Mouse (Mus musculus) granulocyte monocyte progenitor cell, adult 5-6 weeks (primary cell): Measurements from ENCODE around the gene Alad. TPM values are rescaled to one million over a fixed set of nuclear protein-coding genes. Genes with fewer than 3 reads are reported as not detected.
A peak's percentile ranks its signal among the peaks of the same experiment; 100 is the strongest.
"Not testable (repeated sequence)": the region's sequence is repeated elsewhere in the genome, so short reads cannot be mapped to it uniquely, and the experiment has no call there.

Source experiments
- ATAC-seq: replicated peaks from 2 replicates; pipeline ENCODE4 v1.8.0; 2016; ENCODE audit warnings: mild to moderate bottlenecking, moderate TSS enrichment, inconsistent platforms; ENCODE audit not compliant: poor library complexity, severe bottlenecking
- total RNA-seq, 2 experiments: library from RNA; stranded (forward) in 1 of 2; stranded (reverse) in 1 of 2; fragments of 200-712, 200-1000 nt in 1 of 2; fragments of >200 nt in 1 of 2; fragmentation: Nextera tagmentation in 1 of 2; gene quantifications; 2 replicates each; pipeline ENCODE4 v1.2.3; 2014 to 2017

Alad gene
- total RNA-seq, 2 experiments from 2014 or later: 14.8 to 25.4 TPM

DNA sequence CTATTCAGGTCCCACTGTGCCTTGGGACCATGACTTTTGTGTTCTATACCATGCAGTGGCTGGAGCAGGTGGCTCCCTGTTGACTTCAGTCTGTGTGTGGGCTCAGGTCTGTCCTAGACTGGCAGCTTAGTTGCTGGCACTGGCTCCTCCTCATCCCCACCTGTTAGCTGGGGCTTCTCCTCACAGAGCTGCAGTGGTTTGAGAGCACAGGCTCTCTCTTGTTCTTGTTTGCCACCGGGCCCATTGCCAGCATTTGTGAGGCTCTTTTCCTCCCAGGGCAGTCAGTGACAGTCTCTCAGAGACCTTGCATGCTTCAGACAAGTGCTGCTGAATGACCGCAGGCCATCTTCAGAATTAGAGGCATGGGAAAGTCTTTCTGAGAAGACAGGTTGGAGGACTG is 27.0 kb downstream of the Alad start:
- no peak for ATAC-seq

GRCm38 (mm10) chr4:62487914-62488313 is 31.8 kb downstream of the Alad start:
- no peak for ATAC-seq

DNA sequence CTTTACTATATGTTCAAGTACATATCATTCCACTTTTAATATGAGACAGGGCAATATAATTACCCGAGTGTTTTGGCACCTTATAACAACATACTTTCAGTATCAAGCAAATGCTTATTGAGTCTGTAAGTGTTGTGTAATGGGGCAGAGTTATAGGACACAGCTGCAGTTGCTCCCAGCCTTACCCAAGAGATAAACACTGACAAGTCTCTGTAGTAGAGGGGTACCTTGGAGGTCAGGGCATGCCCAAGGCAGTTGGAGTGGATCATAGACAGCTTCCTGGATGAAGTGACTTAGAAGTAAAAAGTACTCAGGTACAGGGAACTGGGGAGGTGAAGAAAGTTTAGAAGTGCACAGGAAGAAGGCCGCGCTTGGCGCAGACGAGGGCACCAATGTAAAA is 32.5 kb downstream of the Alad start:
- no peak for ATAC-seq

- ATAC-seq: no peak
These were observed 33.5 kb downstream of the Alad start for GRCm38 (mm10) chr4:62486162-62486696.

DNA sequence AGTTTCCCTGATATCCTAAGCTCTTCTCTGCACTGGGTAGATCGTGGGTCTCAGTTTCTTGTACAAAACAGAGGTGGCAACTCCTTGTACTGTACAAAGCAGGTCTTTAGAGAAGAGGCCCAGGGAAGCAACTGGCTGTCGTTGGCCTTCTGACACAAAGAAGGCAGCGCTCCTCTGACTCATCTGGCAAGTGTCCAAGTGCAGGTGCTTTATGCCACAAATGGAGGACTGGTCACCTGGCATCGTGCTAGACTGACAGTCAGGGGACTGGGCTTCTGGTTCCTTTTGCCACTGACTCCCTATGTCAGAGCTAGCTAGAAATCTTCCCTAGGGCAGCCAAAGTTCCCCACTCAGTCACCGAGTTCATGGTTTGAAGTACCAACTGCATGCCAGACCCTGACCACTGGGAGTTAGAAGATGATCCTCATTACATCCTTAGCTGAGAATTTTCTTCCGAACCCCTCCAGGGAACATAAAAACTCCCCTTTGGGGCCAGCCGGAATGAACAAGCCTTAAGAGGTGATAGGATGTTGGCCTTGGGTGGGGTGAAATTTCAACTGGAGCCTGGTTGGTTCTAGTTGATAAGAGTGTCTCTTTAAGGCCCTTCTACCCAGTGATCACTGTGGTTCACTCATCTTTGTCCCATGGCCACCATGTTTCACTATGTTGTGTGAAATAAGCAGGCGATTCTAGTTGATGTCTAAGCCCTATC is 34.1 kb downstream of the Alad start:
- no peak for ATAC-seq

DNA sequence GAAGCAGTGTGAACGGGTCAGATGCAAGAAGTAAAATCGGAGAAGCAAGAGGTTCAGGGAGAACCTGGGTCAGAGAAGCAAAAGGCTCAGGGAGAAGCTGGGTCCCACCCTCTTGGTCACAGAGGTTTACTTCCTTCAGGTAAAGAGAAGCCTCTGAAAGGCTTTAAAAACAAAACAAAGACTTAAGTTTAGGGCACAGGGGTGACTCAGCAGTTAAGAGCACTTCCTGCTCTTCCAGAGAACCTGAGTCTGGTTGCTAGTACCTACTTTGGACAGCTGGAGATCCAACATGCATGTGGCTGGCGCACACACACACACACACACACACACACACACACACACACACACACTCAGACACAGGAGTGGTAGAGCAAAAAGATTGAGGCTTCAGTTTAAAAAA is 34.8 kb downstream of the Alad start:
- ATAC-seq: 0 out of 2 replicates have a peak, but pooled peaks have one; percentile 13

DNA sequence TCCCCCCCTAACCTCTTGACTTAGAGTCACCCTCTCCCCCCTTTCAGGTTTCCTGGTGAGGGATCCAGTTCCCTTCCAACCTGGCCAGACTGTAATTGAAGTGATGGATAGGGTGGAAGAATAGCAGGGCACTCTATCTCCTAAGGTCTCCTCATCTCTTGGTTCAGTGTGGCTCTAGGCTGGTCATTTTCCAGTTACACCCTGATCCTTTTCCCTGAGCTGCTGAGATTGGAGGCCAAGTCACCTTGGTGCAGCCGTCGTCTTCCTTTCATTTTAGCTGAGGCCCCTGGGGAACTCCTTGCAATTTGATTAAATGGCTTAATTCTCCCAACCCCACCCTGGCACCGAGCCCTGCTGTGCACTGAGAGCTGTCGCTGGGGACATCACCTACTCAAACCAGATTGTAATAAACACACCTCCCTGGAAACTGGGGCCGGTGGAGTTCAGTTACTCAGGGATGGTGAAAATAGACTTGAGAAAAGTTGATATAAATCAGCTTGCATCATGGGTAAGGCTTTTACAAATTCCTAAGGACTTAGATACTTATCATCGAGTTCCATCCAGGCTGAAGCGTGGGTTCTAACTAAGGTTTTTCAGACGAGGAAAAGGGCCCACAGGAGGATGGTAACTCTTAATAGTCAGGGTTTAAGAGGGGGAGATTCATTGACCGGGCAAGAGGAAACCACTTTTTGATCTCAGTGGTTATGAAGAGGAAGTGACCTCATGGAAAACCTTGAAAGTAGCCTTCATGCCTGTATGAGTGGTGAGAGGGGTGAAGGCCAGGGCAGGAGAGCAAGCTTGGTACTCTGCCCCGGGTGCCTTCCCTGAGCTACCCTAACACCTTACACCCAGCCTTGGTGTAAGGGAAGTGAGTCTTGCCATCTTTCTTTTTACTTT is 38.8 kb downstream of the Alad start:
- peak; percentile 78 for ATAC-seq

DNA sequence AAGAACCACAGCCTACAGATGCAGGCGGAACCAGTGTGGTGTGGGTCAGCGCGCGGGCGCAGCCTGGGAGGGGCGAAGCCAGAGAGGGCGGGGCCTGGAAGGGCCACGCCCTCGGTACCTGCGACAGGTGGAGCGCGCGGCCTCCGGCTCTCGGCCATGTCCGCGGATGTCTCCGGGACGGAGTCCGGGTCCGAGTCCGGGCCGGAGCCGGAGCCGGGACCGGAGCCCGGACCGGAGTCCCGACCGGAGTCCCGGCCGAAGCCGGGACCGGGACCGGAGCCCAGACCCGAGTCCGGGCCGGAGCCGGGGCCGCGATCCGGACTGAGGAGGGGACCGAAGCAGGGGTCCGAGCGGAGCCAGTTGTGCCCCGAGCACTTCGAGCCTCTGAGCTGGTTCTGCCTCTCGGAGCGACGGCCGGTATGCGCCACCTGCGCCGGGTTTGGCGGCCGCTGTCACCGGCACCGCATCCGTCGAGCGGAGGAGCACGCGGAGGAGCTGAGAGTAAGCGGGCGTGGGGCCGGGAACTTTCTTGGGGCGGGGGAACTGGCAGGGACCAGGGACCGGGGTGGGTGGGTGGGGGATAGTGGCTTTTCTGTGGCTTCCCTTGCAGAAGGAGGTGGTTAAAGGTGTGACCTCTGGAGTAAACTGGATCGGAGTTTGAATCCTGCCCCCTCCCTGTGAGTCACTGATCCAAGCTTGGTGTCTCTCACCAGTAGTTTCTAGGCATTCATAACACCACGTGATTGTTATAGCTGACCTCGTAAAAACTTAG is 39.6 kb downstream of the Alad start, which contains the start of gene Bspry:
Gene Bspry, plus strand, starts transcription at position 117 of the 772 bp plus-strand sequence.
- ATAC-seq: peak; percentile 47

- not testable (repeated sequence) for ATAC-seq
These were observed 40.2 kb downstream of the Alad start for GRCm38 (mm10) chr4:62479593-62479936.

GRCm38 (mm10) chr4:62477542-62478244 is 42.0 kb downstream of the Alad start:
- ATAC-seq: no peak

- no peak for ATAC-seq
These were observed 43.9 kb downstream of the Alad start for GRCm38 (mm10) chr4:62475793-62476192.

GRCm38 (mm10) chr4:62475131-62475530 is 44.6 kb downstream of the Alad start:
- no peak for ATAC-seq

DNA sequence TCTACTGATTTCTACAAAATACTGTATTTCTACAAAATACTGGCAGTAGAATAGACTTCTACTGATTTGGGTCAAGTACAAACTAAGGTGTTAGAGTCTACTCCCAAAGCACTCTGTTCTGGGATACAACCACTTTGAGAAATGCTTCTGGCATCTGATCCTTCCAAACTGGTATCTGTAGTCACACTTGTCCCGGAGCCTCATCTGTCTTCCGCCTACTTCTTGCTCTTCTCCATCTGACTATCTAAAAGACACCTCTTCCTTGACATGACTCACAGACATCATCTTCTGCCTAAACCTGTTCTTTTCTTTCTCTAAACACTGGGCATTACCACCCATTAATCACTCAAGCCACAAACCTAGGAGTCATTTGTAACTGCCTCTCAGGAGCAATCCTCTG is 47.6 kb downstream of the Alad start:
- no peak for ATAC-seq

- peak; percentile 100 for ATAC-seq
These were observed 49.1 kb downstream of the Alad start, which contains the start of gene Wdr31 for GRCm38 (mm10) chr4:62470598-62471051. Gene Wdr31 (minus strand): TSS chr4:62470896.

DNA sequence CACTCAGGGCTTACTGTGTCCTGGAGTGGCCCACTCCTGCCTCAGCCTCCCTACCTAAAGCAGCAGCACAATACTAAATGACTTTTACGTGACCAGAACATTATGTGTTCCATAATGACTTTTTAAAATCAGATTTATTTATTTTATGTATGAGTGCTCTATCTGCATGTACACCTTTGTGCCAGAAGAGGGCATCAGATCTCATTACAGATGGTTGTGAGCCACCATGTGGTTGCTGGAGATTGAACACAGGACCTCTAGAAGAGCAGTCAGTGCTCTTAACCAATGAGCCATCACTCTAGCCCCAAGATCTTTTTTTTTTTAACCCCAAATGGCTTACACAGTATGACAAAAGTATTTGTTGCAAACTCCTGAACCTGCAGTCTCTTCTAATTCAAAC is 51.6 kb downstream of the Alad start:
- ATAC-seq: no peak

DNA sequence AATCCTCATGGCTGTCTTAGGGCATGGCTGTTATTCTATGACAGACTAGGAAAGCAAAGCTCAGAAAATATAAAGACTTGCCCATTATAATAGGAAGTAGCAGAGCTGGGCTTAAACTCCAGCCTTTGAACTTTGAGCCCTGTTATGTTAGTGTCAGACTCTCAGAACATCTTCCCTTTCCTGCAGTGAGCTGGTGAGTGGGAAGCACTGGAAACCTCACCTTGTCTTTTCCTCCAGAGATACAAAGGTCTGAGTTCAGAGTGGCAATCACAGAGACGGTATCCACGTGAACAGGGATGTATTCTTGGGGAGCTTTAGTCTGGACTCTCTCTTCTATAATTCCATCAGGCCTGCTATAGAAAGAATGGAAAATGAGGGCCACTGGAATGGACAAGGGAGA is 56.6 kb downstream of the Alad start:
- ATAC-seq: no peak

DNA sequence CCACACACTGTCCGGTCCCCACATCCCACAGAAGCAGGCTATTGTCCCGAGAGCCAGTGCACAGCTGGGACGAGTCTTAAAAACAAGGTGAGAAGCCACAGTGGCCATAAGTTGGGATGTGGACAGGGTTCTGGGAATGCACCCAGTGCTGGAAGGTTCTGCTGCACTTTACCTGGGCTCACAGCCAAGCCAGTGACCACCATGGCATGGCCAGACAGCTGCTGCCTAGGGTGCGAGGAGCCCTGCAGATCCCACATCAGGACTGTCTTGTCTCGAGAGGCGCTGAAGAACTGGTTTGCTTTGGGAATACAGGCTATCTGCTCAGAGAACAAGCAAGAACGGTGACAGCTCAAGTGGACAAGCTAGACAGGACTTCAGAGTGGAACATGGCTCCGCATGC is 59.4 kb downstream of the Alad start:
- no peak for ATAC-seq
